Mouse (Mus musculus) MEL (cell line): Measurements from ENCODE around the gene Inpp5a.
A peak's percentile ranks its signal among the peaks of the same experiment; 100 is the strongest.

Experiments used
- CTCF ChIP-seq, 3 experiments: IDR thresholded peaks in 2 of 3; conservative IDR thresholded peaks in 1 of 3; 2 replicates each; pipeline ENCODE4 v1.5.1; 2011 to 2012; ENCODE audit warnings: low read length in 3 of 3, low read depth in 2 of 3, mild to moderate bottlenecking in 2 of 3, improper control_type of control experiment in 1 of 3, inconsistent platforms in 1 of 3, mixed read lengths in 1 of 3, moderate library complexity in 1 of 3; ENCODE audit not compliant: control insufficient read depth in 1 of 3, insufficient read depth in 1 of 3, poor library complexity in 1 of 3, severe bottlenecking in 1 of 3
- E2F4 ChIP-seq: IDR thresholded peaks from 2 replicates; pipeline ENCODE4 v1.6.1; 2011; ENCODE audit warnings: low read depth, low read length, improper control_type of control experiment, borderline replicate concordance
- EP300 ChIP-seq, 2 experiments: IDR thresholded peaks; 2 replicates each; pipeline ENCODE4 v1.6.1; 2011; ENCODE audit warnings: improper control_type of control experiment in 2 of 2, low read length in 2 of 2, low read depth in 1 of 2, mild to moderate bottlenecking in 1 of 2
- MAFK ChIP-seq: IDR thresholded peaks from 2 replicates; pipeline ENCODE4 v1.6.1; 2011; ENCODE audit warnings: low read depth, mild to moderate bottlenecking, low read length, improper control_type of control experiment, borderline replicate concordance
- POLR2A ChIP-seq, 2 experiments: IDR thresholded peaks; 2 replicates each; pipeline ENCODE4 v1.6.1; 2011 to 2012; ENCODE audit warnings: low read length in 2 of 2, mild to moderate bottlenecking in 2 of 2, control low read depth in 1 of 2, improper control_type of control experiment in 1 of 2, low read depth in 1 of 2, moderate library complexity in 1 of 2; ENCODE audit not compliant: control insufficient read depth in 1 of 2, insufficient read depth in 1 of 2, poor library complexity in 1 of 2
- POLR2AphosphoS2 ChIP-seq: IDR thresholded peaks from 2 replicates; pipeline ENCODE4 v1.6.1; 2011; ENCODE audit warnings: low read length, improper control_type of control experiment
- RAD21 ChIP-seq: IDR thresholded peaks from 2 replicates; pipeline ENCODE4 v1.6.1; 2011; ENCODE audit warnings: mild to moderate bottlenecking, low read depth, low read length, improper control_type of control experiment
- UBTF ChIP-seq: IDR thresholded peaks from 2 replicates; pipeline ENCODE4 v1.6.1; 2012; ENCODE audit warnings: low read depth, mild to moderate bottlenecking, inconsistent platforms, low read length, improper control_type of control experiment, moderate library complexity, borderline replicate concordance; ENCODE audit not compliant: insufficient read depth

DNA sequence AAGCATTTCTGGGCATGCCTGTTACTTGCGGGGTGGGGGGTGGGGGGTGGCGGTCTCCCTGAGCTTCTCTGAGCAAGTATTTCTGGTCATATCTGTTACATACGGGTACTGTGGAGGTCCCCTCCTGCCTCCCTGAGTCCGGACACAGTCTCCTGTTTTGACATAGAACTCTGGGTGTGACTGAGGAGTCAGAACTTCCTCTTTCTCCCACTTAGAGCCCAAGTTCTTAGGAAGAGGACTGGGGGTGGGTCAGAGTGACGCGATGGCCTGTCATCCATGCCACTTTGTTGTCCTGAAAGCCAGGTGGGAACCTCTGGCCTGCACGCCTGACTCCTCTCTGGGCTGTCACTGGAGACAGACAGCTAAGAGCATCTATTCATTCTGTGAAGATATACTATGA, 11.5 kb upstream of the Inpp5a start:
- TF ChIP-seq POLR2A (IDR thresholded peaks at IDR 0.05; ENCODE audit: control insufficient read depth in 1 of 2, insufficient read depth in 1 of 2, low read depth in 1 of 2, low read length in 2 of 2, poor library complexity in 1 of 2) (no peak), CTCF (IDR thresholded peaks at IDR 0.05 in 2 of 3, conservative IDR thresholded peaks at IDR 0.05 in 1 of 3; ENCODE audit: control insufficient read depth in 1 of 3, insufficient read depth in 1 of 3, low read depth in 2 of 3, low read length in 3 of 3, poor library complexity in 1 of 3, severe bottlenecking in 1 of 3) (no peak), UBTF (no peak), E2F4 (no peak), RAD21 (no peak), MAFK (no peak), POLR2AphosphoS2 (no peak), EP300 (IDR thresholded peaks at IDR 0.05; ENCODE audit: low read depth in 1 of 2, low read length in 2 of 2) (0 out of 4 replicates have a peak, but pooled peaks of 1 of the 2 experiments have one; percentile 15)
